Mouse (Mus musculus): ENCODE results near the gene Lancl3.

GRCm38 (mm10) chrX:9179011-9179410 is 20.7 kb upstream of the Lancl3 start:
- TF ChIP-seq CTCF (IDR thresholded peaks at IDR 0.05; ENCODE audit: extremely low read depth, insufficient read depth, insufficient read length, insufficient replicate concordance), result no peak
- TF ChIP-seq POLR2A (IDR thresholded peaks at IDR 0.05; ENCODE audit: low read depth, low read length), result no peak

Measured in spleen, adult 2 months (tissue).